Mouse (Mus musculus) embryonic facial prominence, embryonic 15.5 days (tissue): ENCODE results near the gene Flvcr1. TPM values are rescaled to one million over a fixed set of nuclear protein-coding genes. Genes with fewer than 3 reads are reported as not detected.

Source experiments
- ATAC-seq: fragments of 200-750 bp; cut with Nextera tagmentation; 2 replicates; pipeline ENCODE4 v1.8.0; 2017; ENCODE audit warnings: low read depth, moderate TSS enrichment; ENCODE audit not compliant: insufficient number of reproducible peaks, low FRiP score, low TSS enrichment
- H3K27ac ChIP-seq: fragments of 300-500 bp; sonication (generic); replicated peaks from 2 replicates; pipeline ENCODE4 v1.5.1; 2015; ENCODE audit warnings: mild to moderate bottlenecking, inconsistent platforms
- H3K27me3 ChIP-seq: fragments of 300-500 bp; sonication (generic); 2 replicates; pipeline ENCODE4 v1.6.1; 2015; ENCODE audit warnings: inconsistent platforms
- H3K36me3 ChIP-seq: fragments of 300-500 bp; sonication (generic); 2 replicates; pipeline ENCODE4 v1.6.1; 2015; ENCODE audit warnings: mild to moderate bottlenecking, inconsistent platforms
- H3K4me1 ChIP-seq: fragments of 300-500 bp; sonication (generic); 2 replicates; pipeline ENCODE4 v1.6.1; 2015; ENCODE audit warnings: inconsistent platforms
- H3K4me2 ChIP-seq: fragments of 300-500 bp; sonication (generic); replicated peaks from 2 replicates; pipeline ENCODE4 v1.6.1; 2015; ENCODE audit warnings: mild to moderate bottlenecking, inconsistent platforms
- H3K4me3 ChIP-seq: fragments of 300-500 bp; sonication (generic); replicated peaks from 2 replicates; pipeline ENCODE4 v1.5.1; 2015; ENCODE audit warnings: mild to moderate bottlenecking, inconsistent platforms
- H3K9ac ChIP-seq: fragments of 300-500 bp; sonication (generic); 2 replicates; pipeline ENCODE4 v1.6.1; 2015; ENCODE audit warnings: inconsistent platforms
- H3K9me3 ChIP-seq: fragments of 300-500 bp; sonication (generic); replicated peaks from 2 replicates; pipeline ENCODE4 v1.6.1; 2016; ENCODE audit warnings: inconsistent platforms
- WGBS: fragments of 180-500 bp; shearing (Covaris S2); methylation state at CpG from one replicate; pipeline ENCODE4 v1.1.7; 2015; 5-methylcytosine and 5-hydroxymethylcytosine counted together
- polyA plus RNA-seq: library from polyadenylated mRNA; unstranded; fragments of >200 nt; fragmentation: Nextera tagmentation; extraction: Ambion mirVana; gene quantifications from 2 replicates; pipeline ENCODE4 v1.2.1, GENCODE M21; 2015

Flvcr1 gene
- polyA plus RNA-seq, 1 experiment from 2014 or later, result 5.9 TPM

- no peaks in the 10 kb centered on the region for H3K4me1 ChIP-seq
- H3K4me3 ChIP-seq, result no peak overlapping the region
- H3K27ac ChIP-seq, result no peak overlapping the region
- H3K36me3 ChIP-seq, result peaks cover 69% of the 10 kb centered on the region
- no peaks in the 10 kb centered on the region for H3K27me3 ChIP-seq
- no peak for ATAC-seq
- 91% methylated on average over 3 of the region's 3 CpGs for WGBS
- H3K9ac ChIP-seq, result no peak overlapping the region
- H3K4me2 ChIP-seq, result no peak overlapping the region
- no peaks in the 10 kb centered on the region for H3K9me3 ChIP-seq
Observed at GRCm38 (mm10) chr1:190962760-190963159, 63.2 kb downstream of the Flvcr1 start.

- WGBS, result 82% methylated on average over 5 of the region's 5 CpGs
- Histone ChIP-seq H3K36me3 (peaks cover 65% of the 10 kb centered on the region), H3K4me3 (no peak overlapping the region), H3K9me3 (no peaks in the 10 kb centered on the region), H3K9ac (no peak overlapping the region), H3K27me3 (no peaks in the 10 kb centered on the region), H3K4me2 (no peak overlapping the region), H3K27ac (no peak overlapping the region), H3K4me1 (no peaks in the 10 kb centered on the region)
- ATAC-seq, result no peak
Observed at GRCm38 (mm10) chr1:190958821-190959220, 67.1 kb downstream of the Flvcr1 start.

Other genes starting within 250 kb of the Flvcr1 start
- 15.2 and 16.2 TPM in 2 replicates for gene Rps6kc1, start 114.4 kb downstream of the Flvcr1 start, polyA plus RNA-seq
- 40.3 and 45.7 TPM in 2 replicates for gene Angel2, start 101.0 kb downstream of the Flvcr1 start, polyA plus RNA-seq
- 45.3 and 49.0 TPM in 2 replicates for gene Vash2, start 46.9 kb downstream of the Flvcr1 start, polyA plus RNA-seq
- not detected in 2 replicates for gene Spata45, start 10.5 kb upstream of the Flvcr1 start, polyA plus RNA-seq
- 13.8 and 14.7 TPM in 2 replicates for gene Tatdn3, start 36.8 kb upstream of the Flvcr1 start, polyA plus RNA-seq
- 17.6 and 18.2 TPM in 2 replicates for gene Nsl1, start 36.9 kb upstream of the Flvcr1 start, polyA plus RNA-seq
- 5.8 and 7.6 TPM in 2 replicates for gene Batf3, start 71.7 kb upstream of the Flvcr1 start, polyA plus RNA-seq
- not detected in 2 replicates for gene Fam71a, start 138.7 kb upstream of the Flvcr1 start, polyA plus RNA-seq
- gene Atf3, start 191.9 kb upstream of the Flvcr1 start, polyA plus RNA-seq, result 5.2 and 5.8 TPM in 2 replicates